Mouse (Mus musculus) CD4-positive, CD25-positive, alpha-beta regulatory T cell (primary cell): ENCODE results near the gene Brap. TPM values are rescaled to one million over a fixed set of nuclear protein-coding genes. Genes with fewer than 3 reads are reported as not detected.

ENCODE experiments used
- polyA plus RNA-seq: library from polyadenylated mRNA; unstranded; fragments of 100-300 nt; shearing (Covaris generic); gene quantifications from one replicate; pipeline ENCODE4 v1.2.1, GENCODE M21; 2017

Gene Brap
- polyA plus RNA-seq: 68.0 TPM

GRCm38 (mm10) chr5:121660059-121660896, at the start of gene Brap, which contains the start of gene Acad10:
Gene Brap, plus strand, starts transcription at chr5:121660563.
Gene Acad10, minus strand, starts transcription at chr5:121660514.

DNA sequence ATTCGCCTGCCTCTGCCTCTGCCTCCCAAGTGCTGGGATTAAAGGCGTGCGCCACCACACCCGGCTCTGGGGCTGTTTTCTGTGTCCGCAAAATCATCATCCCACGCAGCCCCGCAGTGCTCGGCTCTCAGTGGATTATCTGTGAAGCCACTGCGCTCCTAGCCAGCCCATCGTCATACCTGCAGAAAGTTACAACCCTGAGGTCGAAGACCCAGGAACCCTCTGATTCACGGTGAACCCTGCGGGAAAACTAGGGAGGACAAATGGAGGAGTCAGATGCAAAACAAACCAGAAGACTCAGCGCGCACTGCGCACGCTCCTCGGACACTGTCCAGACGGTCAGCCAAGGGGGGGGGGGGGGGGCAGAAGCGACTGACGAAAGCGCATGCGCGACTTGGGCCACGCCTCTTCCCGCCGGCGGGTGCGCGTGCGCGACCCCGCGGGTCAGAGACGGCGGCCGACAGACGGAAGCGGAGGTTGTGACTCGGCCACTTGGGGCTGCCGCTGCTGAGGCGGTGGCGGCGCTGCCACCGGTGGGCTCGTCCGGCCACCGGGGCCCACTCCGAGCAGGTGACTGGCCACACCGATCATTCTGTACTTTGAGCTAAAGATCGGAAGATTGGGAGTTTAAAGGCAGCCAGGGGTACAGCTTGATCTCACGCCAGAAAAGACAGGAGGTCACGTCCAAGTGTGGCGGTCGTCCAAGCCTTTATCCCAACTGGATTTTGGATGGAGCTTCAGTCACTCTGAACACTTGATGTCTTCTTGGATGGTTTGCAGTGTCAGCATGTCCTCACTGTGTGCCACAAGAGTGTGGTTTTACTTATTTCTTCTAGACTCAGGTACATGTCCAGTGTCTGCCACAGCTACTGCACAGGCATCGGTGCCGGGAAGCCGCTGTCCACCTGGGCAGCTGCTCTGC, 41.5 kb upstream of the Brap start, which contains the start of gene Acad12:
Gene Acad12 (minus strand): TSS at position 347 of the 922 bp plus-strand sequence.

GRCm38 (mm10) chr5:121711174-121711927, 51.0 kb downstream of the Brap start, which contains the start of gene Atxn2:
Gene Atxn2, plus strand, starts transcription at chr5:121711337.

Other genes starting within 250 kb of the Brap start
- 2.5 TPM for gene Tmem116, start 208.7 kb upstream of the Brap start, polyA plus RNA-seq
- gene Erp29, start 208.1 kb upstream of the Brap start, polyA plus RNA-seq: 59.9 TPM
- not detected for gene Adam1b, start 157.1 kb upstream of the Brap start, polyA plus RNA-seq
- 1.2 TPM for gene Adam1a, start 115.1 kb upstream of the Brap start, polyA plus RNA-seq
- not detected for gene Gm42878, start 115.1 kb upstream of the Brap start, polyA plus RNA-seq
- 57.5 TPM for gene Mapkapk5, start 114.7 kb upstream of the Brap start, polyA plus RNA-seq
- gene Aldh2, start 66.7 kb upstream of the Brap start, polyA plus RNA-seq: 32.8 TPM
- 2.1 TPM for gene Acad12, start 41.6 kb upstream of the Brap start, polyA plus RNA-seq
- 12.4 TPM for gene Acad10, start within 50 bp of the Brap start, polyA plus RNA-seq
- 70.1 TPM for gene Atxn2, start 50.8 kb downstream of the Brap start, polyA plus RNA-seq
- 51.3 TPM for gene Sh2b3, start 177.1 kb downstream of the Brap start, polyA plus RNA-seq
- gene Pheta1, start 188.4 kb downstream of the Brap start, polyA plus RNA-seq: 5.9 TPM